Mouse (Mus musculus) neural tube, embryonic 10.5 days (tissue): ENCODE results near the gene Ttll3.

Source experiments
- DNase-seq: peaks from one replicate; pipeline ENCODE4 v3.0.0-alpha.2; 2017; ENCODE audit warnings: low spot score; ENCODE audit errors: extremely low spot score

The Ttll3 gene

GRCm38 (mm10) chr6:113377496-113378385, 11.3 kb upstream of the Ttll3 start, which contains the start of the genes Tada3 and Arpc4:
Gene Tada3, minus strand, starts transcription at chr6:113377883.
Gene Arpc4, plus strand, starts transcription at chr6:113378115.
- DNase-seq = peak; percentile 95

GRCm38 (mm10) chr6:113379246-113379645, 9.8 kb upstream of the Ttll3 start:
- no peak for DNase-seq

- no peak for DNase-seq
Observed at GRCm38 (mm10) chr6:113380480-113380879, 8.6 kb upstream of the Ttll3 start.

GRCm38 (mm10) chr6:113384351-113384927, 4.6 kb upstream of the Ttll3 start:
- no peak for DNase-seq

- DNase-seq = no peak
Observed at GRCm38 (mm10) chr6:113385160-113385714, 3.8 kb upstream of the Ttll3 start.

- DNase-seq = no peak
Observed at GRCm38 (mm10) chr6:113386025-113386424, 3.0 kb upstream of the Ttll3 start.

GRCm38 (mm10) chr6:113390715-113391114, 1.7 kb downstream of the Ttll3 start:
- DNase-seq = no peak

- DNase-seq = no peak
Observed at GRCm38 (mm10) chr6:113392015-113392386, 2.9 kb downstream of the Ttll3 start.

GRCm38 (mm10) chr6:113392387-113393071, 3.5 kb downstream of the Ttll3 start:
- DNase-seq = peak; percentile 80

- DNase-seq = no peak
Observed at GRCm38 (mm10) chr6:113393951-113394350, 4.9 kb downstream of the Ttll3 start.

- no peak for DNase-seq
Observed at GRCm38 (mm10) chr6:113394811-113395210, 5.8 kb downstream of the Ttll3 start.

GRCm38 (mm10) chr6:113395501-113395900, 6.4 kb downstream of the Ttll3 start:
- DNase-seq = no peak

GRCm38 (mm10) chr6:113396270-113397030, 7.4 kb downstream of the Ttll3 start:
- DNase-seq = no peak

GRCm38 (mm10) chr6:113402094-113402493, 13.0 kb downstream of the Ttll3 start:
- DNase-seq = no peak

GRCm38 (mm10) chr6:113404649-113405448, 15.8 kb downstream of the Ttll3 start:
- DNase-seq = no peak

- no peak for DNase-seq
Observed at GRCm38 (mm10) chr6:113405483-113405882, 16.4 kb downstream of the Ttll3 start.

GRCm38 (mm10) chr6:113406683-113407082, 17.6 kb downstream of the Ttll3 start:
- no peak for DNase-seq

- no peak for DNase-seq
Observed at GRCm38 (mm10) chr6:113410001-113410400, 20.9 kb downstream of the Ttll3 start.

GRCm38 (mm10) chr6:113416416-113416815, 27.4 kb downstream of the Ttll3 start:
- DNase-seq = no peak
